Mouse (Mus musculus) naive thymus-derived CD4-positive, alpha-beta T cell, adult 2 months (primary cell): ENCODE data around the gene Cym.

Experiments used
- DNase-seq: peaks from one replicate; pipeline ENCODE4 v3.0.0-alpha.2; 2011; ENCODE audit warnings: low read depth

Cym gene

DNA sequence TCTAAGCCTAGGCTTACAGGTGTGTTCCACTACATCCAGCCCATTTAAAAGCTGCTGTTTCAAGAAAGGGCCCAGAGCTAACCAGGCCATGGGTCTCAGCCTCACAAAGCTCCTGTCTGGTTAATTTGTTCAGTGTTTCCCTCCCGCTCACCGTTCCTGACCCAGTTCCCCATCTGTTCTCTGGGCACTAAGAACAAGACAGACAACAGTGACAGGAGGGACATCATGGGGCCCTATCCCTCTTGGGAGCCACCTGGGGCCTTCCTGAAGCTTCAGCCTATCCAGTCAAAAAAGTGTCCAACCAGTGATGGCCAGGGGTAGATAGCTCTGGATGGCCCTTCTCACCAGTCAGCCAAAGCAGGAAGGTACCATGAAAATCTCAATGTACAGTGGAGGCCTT is 58.8 kb downstream of the Cym start:
- DNase-seq, result no peak
